Mouse (Mus musculus): ENCODE measurements around the gene Npr2. TPM values are rescaled to one million over a fixed set of nuclear protein-coding genes. Genes with fewer than 3 reads are reported as not detected.
A peak's percentile ranks its signal among the peaks of the same experiment; 100 is the strongest.
"Not testable (repeated sequence)": the region's sequence is repeated elsewhere in the genome, so short reads cannot be mapped to it uniquely, and the experiment has no call there.

Npr2 gene
- 10 to 100 TPM; 29.5 to 31.4 TPM for total RNA-seq (2021)
- long read RNA-seq, experiment 1, transcript Npr2-201 (22 exons, 3,660 nt), result major isoform, 20 of 34 reads
- long read RNA-seq, experiment 1, partial matches to known transcripts, result 8 of 34 reads
- long read RNA-seq, experiment 1, other reads (novel, unspliced or antisense), result 6 of 34 reads
- long read RNA-seq, experiment 2, transcript Npr2-201 (22 exons, 3,660 nt), result major isoform, 28 of 37 reads
- long read RNA-seq, experiment 2, partial matches to known transcripts, result 5 of 37 reads
- long read RNA-seq, experiment 2, other reads (novel, unspliced or antisense), result 4 of 37 reads

- intact Hi-C loops (cut with DNase I; ENCODE audit: low total_unique reads), result loop anchor here (2.0 to 5.0 kb wide), 2 partner anchors 36 to 80 kb away; partner anchors contain the start of genes Fam221b, Olfr71 and Tmem8b
Observed at GRCm38 (mm10) chr4:43631046-43631955, at the start of gene Npr2. Gene Npr2, plus strand, starts transcription at chr4:43631935.

DNA sequence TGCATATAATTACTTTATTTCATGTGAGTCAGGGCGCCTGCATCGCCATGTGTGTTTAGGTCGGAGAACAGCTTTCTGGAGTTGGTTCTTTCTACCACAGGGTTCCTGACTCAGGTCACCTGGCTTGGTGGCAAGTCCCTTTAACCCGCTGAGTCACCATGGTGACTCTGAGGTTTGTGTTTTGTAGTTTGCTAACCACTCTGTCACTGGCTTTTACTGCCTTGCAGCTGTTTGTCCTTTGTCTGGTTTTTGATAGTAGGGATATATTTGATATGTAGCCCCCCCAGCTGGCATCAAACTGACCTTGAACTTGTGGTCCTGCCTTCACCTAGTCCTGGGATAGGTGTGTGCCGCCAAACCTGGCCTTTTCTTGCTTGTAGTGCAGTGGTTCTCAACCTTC, 49.5 kb upstream of the Npr2 start:
- no peak for DNase-seq
- intact Hi-C loops (cut with DNase I; ENCODE audit: low total_unique reads), result no loop called here

More at GRCm38 (mm10) chr4:43631046-43631955, at the start of gene Npr2:
- DNase-seq, result peak; percentile 67

GRCm38 (mm10) chr4:43583421-43583820, 48.3 kb upstream of the Npr2 start:
- no peak for DNase-seq
- intact Hi-C loops (cut with DNase I; ENCODE audit: low total_unique reads), result no loop called here

DNA sequence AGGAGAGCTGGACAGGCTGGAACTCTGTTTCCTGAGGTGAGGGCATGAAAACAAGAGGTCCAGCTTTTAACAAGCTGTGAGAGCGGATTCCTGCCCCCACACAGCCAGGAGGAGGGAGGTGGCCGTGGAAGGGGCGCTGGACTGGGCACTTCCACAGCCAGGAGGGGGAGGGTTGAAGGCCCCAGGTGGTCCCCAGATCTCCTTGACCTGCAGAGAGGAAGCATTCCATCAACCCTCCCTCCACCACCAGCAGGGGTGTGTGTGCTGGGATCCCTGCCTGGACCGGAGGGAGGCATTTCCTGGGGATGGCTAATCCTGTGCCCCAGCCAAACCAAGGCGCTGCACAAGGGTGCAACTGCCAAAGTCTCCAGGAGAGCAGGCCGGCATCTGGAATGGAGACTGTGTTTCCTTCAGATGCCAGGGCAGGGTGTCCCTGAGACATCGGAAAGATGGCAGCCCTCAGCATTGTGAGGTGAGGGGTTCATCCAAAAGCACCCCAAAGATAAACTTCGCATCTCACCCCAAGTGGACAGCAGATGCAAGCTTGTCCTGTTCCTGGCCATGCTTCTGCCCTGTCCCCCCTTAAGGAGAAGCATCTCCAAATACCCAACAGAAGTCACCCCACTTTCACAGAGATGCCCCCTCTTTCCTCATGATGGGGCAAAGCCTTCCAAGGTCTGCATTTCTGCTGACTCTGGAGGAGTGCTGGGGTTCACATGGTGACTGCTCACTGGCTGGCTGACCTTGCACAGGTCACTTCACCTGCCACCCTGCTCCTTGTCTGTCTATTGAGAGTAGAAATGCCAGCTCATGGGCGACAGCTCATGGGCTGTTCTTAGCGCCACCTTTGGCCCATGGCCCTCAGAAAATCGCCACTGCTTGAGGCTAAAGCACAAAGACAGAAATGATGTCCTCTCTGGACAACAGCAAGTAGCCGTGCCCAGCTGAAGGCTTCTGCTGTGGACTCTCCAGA, 47.0 kb upstream of the Npr2 start, which contains the start of gene Msmp:
Gene Msmp, minus strand, starts transcription at position 51 of the 973 bp plus-strand sequence.
- DNase-seq, result no peak
- intact Hi-C loops (cut with DNase I; ENCODE audit: low total_unique reads), result no loop called here

- DNase-seq, result no peak
- intact Hi-C loops (cut with DNase I; ENCODE audit: low total_unique reads), result no loop called here
Observed at GRCm38 (mm10) chr4:43585682-43586081, 46.1 kb upstream of the Npr2 start.

GRCm38 (mm10) chr4:43586411-43586810, 45.3 kb upstream of the Npr2 start:
- intact Hi-C loops (cut with DNase I; ENCODE audit: low total_unique reads), result no loop called here
- DNase-seq, result no peak

DNA sequence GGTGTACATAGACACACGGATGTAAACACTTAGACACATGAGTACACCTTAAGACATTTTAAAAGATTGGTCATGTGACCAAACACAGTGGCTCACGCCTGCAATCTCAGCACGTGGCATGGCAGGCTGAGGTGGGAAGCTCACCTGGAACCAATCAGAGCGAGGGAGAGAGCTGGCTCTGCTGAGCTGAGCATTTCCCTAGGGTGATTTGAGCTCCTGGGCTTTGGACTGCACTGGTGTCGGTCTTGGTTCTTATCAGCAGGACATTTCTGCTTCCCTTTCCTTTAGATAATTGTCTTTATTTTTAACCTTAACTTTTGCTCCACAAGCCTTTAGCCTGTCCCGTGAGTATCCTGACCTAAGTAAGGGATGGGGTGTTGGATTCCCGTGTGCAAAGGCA, 44.1 kb upstream of the Npr2 start:
- intact Hi-C loops (cut with DNase I; ENCODE audit: low total_unique reads), result no loop called here
- no peak for DNase-seq

- intact Hi-C loops (cut with DNase I; ENCODE audit: low total_unique reads), result no loop called here
- no peak for DNase-seq
Observed at GRCm38 (mm10) chr4:43591543-43591942, 40.2 kb upstream of the Npr2 start.

- DNase-seq, result no peak
- intact Hi-C loops (cut with DNase I; ENCODE audit: low total_unique reads), result no loop called here
Observed at GRCm38 (mm10) chr4:43591961-43592360, 39.8 kb upstream of the Npr2 start.

DNA sequence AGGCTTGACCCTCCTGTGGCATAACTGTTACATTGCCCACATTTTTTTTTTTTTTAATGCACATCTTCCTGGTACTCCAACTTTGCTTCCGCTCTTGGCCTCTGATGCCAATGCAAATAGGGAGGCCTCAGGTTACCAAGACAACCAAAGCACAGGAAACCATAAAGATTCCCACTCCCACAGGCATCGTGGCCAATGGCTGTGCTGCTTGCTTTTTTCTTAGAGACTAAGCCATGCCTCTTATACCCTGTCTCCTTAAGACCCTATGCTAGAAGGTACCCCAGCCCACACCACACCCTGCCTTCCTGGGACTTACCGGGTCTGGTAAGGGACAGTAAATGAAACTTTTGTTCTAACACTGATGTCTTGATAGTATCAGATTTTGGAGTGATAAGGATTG, 38.3 kb upstream of the Npr2 start:
- no peak for DNase-seq
- intact Hi-C loops (cut with DNase I; ENCODE audit: low total_unique reads), result no loop called here

GRCm38 (mm10) chr4:43596597-43596996, 35.1 kb upstream of the Npr2 start:
- not testable (repeated sequence) for DNase-seq

DNA sequence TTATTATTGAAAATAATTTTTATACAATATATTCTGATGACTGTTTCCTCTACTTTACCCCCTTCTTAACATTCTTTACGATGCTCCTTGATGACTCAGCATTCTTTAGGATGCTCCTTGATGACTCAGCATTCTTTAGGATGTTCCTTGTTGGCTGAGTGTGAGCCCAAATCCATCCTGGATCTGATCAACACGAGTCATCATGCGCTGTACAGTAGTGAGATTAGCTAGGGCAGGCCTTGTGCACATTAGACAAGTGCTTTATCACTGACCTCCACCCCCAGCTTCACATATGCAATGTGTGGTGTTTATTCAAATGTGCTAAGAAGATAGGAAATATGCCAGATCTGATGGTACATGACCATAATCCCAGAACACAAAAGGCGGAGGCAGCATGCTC, 33.5 kb upstream of the Npr2 start:
- no peak for DNase-seq
- intact Hi-C loops (cut with DNase I; ENCODE audit: low total_unique reads), result no loop called here

More at GRCm38 (mm10) chr4:43596597-43596996, 35.1 kb upstream of the Npr2 start:
- intact Hi-C loops (cut with DNase I; ENCODE audit: low total_unique reads), result not testable (repeated sequence)

GRCm38 (mm10) chr4:43598650-43599380, 32.9 kb upstream of the Npr2 start:
- intact Hi-C loops (cut with DNase I; ENCODE audit: low total_unique reads), result no loop called here
- DNase-seq, result no peak

- intact Hi-C loops (cut with DNase I; ENCODE audit: low total_unique reads), result no loop called here
- no peak for DNase-seq
Observed at GRCm38 (mm10) chr4:43600195-43600934, 31.4 kb upstream of the Npr2 start.

GRCm38 (mm10) chr4:43604099-43604498, 27.6 kb upstream of the Npr2 start:
- intact Hi-C loops (cut with DNase I; ENCODE audit: low total_unique reads), result no loop called here

DNA sequence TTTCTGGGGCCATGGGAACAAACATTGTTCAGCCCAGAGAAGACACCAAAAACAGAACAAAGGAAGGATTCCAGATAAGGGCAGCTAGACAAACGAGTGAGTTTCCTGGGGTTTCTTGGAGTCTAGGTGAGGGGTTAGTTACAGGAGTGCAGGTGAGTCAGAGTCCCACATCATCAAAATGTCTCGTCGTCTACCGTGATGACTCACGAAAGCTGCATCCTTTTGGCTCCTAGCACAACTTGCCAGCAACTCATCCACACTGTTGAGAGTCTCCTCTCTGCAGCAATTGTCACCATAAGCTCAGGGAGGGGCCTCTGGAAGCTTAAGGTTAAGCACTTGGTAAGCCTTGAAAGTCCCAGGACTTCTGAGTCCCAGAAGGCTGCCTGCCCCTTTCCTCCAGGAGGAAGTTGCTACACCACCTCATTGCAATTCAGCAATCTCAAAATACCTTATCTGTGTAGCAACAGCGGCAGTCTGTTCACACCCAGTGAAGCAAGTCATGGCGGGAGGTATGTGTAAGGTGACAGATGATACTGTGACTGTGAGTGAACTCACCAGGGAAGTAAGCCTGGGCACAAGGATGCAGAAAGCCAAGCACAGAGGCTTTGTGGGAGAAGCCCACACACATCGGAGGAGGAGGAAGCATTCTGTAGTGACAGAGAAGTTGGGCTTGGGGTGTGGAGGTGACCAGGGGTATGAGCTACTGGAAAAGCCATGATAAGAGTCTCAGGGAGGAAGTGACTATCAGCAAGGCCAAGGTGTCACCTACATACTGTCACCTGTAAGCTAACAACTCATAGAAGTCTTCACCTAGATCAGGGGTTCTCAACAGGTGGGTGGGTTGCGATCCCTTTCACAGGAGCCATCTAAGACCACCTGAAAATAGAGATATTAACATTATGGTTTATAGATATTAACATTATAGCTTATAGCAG, 26.7 kb upstream of the Npr2 start:
- intact Hi-C loops (cut with DNase I; ENCODE audit: low total_unique reads), result no loop called here
- no peak for DNase-seq

More at GRCm38 (mm10) chr4:43604099-43604498, 27.6 kb upstream of the Npr2 start:
- no peak for DNase-seq

DNA sequence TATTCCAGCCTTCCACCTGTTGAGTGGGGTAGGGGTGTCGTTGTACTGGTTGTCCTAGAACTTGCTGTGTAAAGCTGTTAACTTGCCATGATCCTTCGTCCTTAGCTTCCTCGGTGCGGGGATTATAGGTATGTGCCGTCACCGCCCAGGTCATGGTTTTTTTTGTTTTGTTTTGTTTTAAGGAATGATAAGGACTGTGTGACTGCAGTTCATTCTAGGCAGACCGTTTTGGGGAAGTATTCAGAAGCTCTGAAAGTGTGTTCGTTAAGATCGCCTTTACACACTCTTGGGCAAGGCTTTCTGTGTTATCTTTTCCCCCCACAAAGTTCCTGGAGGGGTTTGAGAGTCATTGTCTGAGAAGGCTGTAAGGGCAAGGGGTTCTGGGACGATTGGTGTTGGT, 19.2 kb upstream of the Npr2 start:
- intact Hi-C loops (cut with DNase I; ENCODE audit: low total_unique reads), result no loop called here
- no peak for DNase-seq
